Mouse (Mus musculus) midbrain, embryonic 14.5 days (tissue): ENCODE data around the gene 1700008O03Rik. TPM values are rescaled to one million over a fixed set of nuclear protein-coding genes. Genes with fewer than 3 reads are reported as not detected.

Source experiments
- ATAC-seq: fragments of 200-750 bp; cut with Nextera tagmentation; 2 replicates; pipeline ENCODE4 v1.8.0; 2017; ENCODE audit warnings: moderate number of reproducible peaks, moderate library complexity; ENCODE audit not compliant: low FRiP score, low TSS enrichment
- DNase-seq: peaks from one replicate; pipeline ENCODE4 v3.0.0-alpha.2; 2015
- H3K27ac ChIP-seq: fragments of 300-500 bp; sonication (generic); replicated peaks from 2 replicates; pipeline ENCODE4 v1.5.1; 2014; ENCODE audit warnings: mild to moderate bottlenecking, low read depth, low read length, moderate library complexity
- H3K27me3 ChIP-seq: fragments of 300-500 bp; sonication (generic); 2 replicates; pipeline ENCODE4 v1.6.1; 2014; ENCODE audit warnings: low read length, control low read depth, mixed read lengths; ENCODE audit not compliant: control insufficient read depth, insufficient read depth
- H3K36me3 ChIP-seq: fragments of 300-500 bp; sonication (generic); 2 replicates; pipeline ENCODE4 v1.6.1; 2014; ENCODE audit warnings: low read length, control low read depth; ENCODE audit not compliant: control insufficient read depth, insufficient read depth
- H3K4me1 ChIP-seq: fragments of 300-500 bp; sonication (generic); 2 replicates; pipeline ENCODE4 v1.6.1; 2014; ENCODE audit warnings: mild to moderate bottlenecking, antibody characterized with exemption, low read length, control low read depth; ENCODE audit not compliant: control insufficient read depth, insufficient read depth
- H3K4me2 ChIP-seq: fragments of 300-500 bp; sonication (generic); 2 replicates; pipeline ENCODE4 v1.6.1; 2014; ENCODE audit warnings: mild to moderate bottlenecking, low read length, moderate library complexity
- H3K4me3 ChIP-seq: fragments of 300-500 bp; sonication (generic); replicated peaks from 2 replicates; pipeline ENCODE4 v1.5.1; 2014; ENCODE audit warnings: low read depth, low read length
- H3K9ac ChIP-seq: fragments of 300-500 bp; sonication (generic); replicated peaks from 2 replicates; pipeline ENCODE4 v1.6.1; 2014; ENCODE audit warnings: mild to moderate bottlenecking, low read length, moderate library complexity
- H3K9me3 ChIP-seq: fragments of 300-500 bp; sonication (generic); 2 replicates; pipeline ENCODE4 v1.6.1; 2016; ENCODE audit warnings: low read length, control low read depth, mixed read lengths; ENCODE audit not compliant: control insufficient read depth
- WGBS: fragments of 180-500 bp; shearing (Covaris S2); extraction: QIAGEN DNeasy Blood & Tissue Kit; methylation state at CpG from one replicate; pipeline ENCODE4 v1.1.7; 2014; 5-methylcytosine and 5-hydroxymethylcytosine counted together
- polyA plus RNA-seq: library from polyadenylated mRNA; unstranded; fragments of >200 nt; fragmentation: Nextera tagmentation; extraction: Ambion mirVana; gene quantifications from 2 replicates; pipeline ENCODE4 v1.2.1, GENCODE M21; 2014

The 1700008O03Rik gene
- polyA plus RNA-seq, 1 experiment from 2014 or later, result 1.9 TPM

GRCm38 (mm10) chr7:44335031-44335878 lies 50.4 kb downstream of the 1700008O03Rik start:
- peaks cover 15% of the 10 kb centered on the region for H3K36me3 ChIP-seq
- peak overlapping the region; percentile 93 for H3K27ac ChIP-seq
- 4% methylated on average over 36 of the region's 40 CpGs for WGBS
- peak overlapping the region; percentile 93 for H3K4me2 ChIP-seq
- peak overlapping the region; percentile 68 for H3K4me3 ChIP-seq
- DNase-seq (peak; percentile 88), ATAC-seq (peak; percentile 78)
- H3K27me3 ChIP-seq, result peaks cover 3% of the 10 kb centered on the region; the same call in 1 of the 2 replicates
- H3K4me1 ChIP-seq, result peaks cover 14% of the 10 kb centered on the region
- no peaks in the 10 kb centered on the region for H3K9me3 ChIP-seq
- H3K9ac ChIP-seq, result peak overlapping the region; percentile 93

GRCm38 (mm10) chr7:44334139-44334538 lies 51.5 kb downstream of the 1700008O03Rik start:
- no peak overlapping the region for H3K27ac ChIP-seq
- no peak overlapping the region for H3K9ac ChIP-seq
- H3K9me3 ChIP-seq, result no peaks in the 10 kb centered on the region
- 76% methylated on average over 14 of the region's 14 CpGs for WGBS
- H3K4me1 ChIP-seq, result peaks cover 14% of the 10 kb centered on the region
- ATAC-seq, result no peak
- no peak overlapping the region for H3K4me3 ChIP-seq
- H3K4me2 ChIP-seq, result no peak overlapping the region
- H3K27me3 ChIP-seq, result peaks cover 3% of the 10 kb centered on the region; the same call in 1 of the 2 replicates
- DNase-seq, result no peak
- peaks cover 24% of the 10 kb centered on the region for H3K36me3 ChIP-seq

- Histone ChIP-seq H3K9ac (no peak overlapping the region), H3K27me3 (peaks cover 3% of the 10 kb centered on the region; the same call in 1 of the 2 replicates), H3K9me3 (no peaks in the 10 kb centered on the region), H3K4me3 (no peak overlapping the region), H3K4me1 (peaks cover 4% of the 10 kb centered on the region), H3K36me3 (peaks cover 32% of the 10 kb centered on the region), H3K27ac (no peak overlapping the region), H3K4me2 (no peak overlapping the region)
- ATAC-seq, result no peak
- DNase-seq, result no peak
- WGBS, result 74% methylated on average over 3 of the region's 3 CpGs
Measured at GRCm38 (mm10) chr7:44332336-44332735, 53.3 kb downstream of the 1700008O03Rik start.

GRCm38 (mm10) chr7:44326614-44327013 lies 59.0 kb downstream of the 1700008O03Rik start:
- Histone ChIP-seq H3K9me3 (no peaks in the 10 kb centered on the region), H3K27me3 (no peaks in the 10 kb centered on the region), H3K4me2 (no peak overlapping the region), H3K36me3 (peaks cover 70% of the 10 kb centered on the region), H3K4me1 (no peaks in the 10 kb centered on the region), H3K27ac (no peak overlapping the region), H3K4me3 (no peak overlapping the region), H3K9ac (no peak overlapping the region)
- 73% methylated on average over 6 of the region's 6 CpGs for WGBS
- ATAC-seq (no peak), DNase-seq (no peak)

GRCm38 (mm10) chr7:44322290-44322689 lies 63.3 kb downstream of the 1700008O03Rik start:
- H3K4me2 ChIP-seq, result no peak overlapping the region
- no peaks in the 10 kb centered on the region for H3K27me3 ChIP-seq
- WGBS, result 87% methylated on average over 1 of the region's 1 CpGs
- no peaks in the 10 kb centered on the region for H3K4me1 ChIP-seq
- no peak overlapping the region for H3K27ac ChIP-seq
- no peaks in the 10 kb centered on the region for H3K9me3 ChIP-seq
- H3K36me3 ChIP-seq, result peaks cover 87% of the 10 kb centered on the region
- no peak for DNase-seq
- no peak for ATAC-seq
- no peak overlapping the region for H3K4me3 ChIP-seq
- no peak overlapping the region for H3K9ac ChIP-seq

- no peak overlapping the region for H3K4me2 ChIP-seq
- no peaks in the 10 kb centered on the region for H3K27me3 ChIP-seq
- DNase-seq, result peak; percentile 31
- no peak overlapping the region for H3K4me3 ChIP-seq
- no peak overlapping the region for H3K27ac ChIP-seq
- H3K36me3 ChIP-seq, result peaks cover 83% of the 10 kb centered on the region
- H3K4me1 ChIP-seq, result no peaks in the 10 kb centered on the region
- H3K9ac ChIP-seq, result no peak overlapping the region
- WGBS, result 60% methylated on average over 8 of the region's 8 CpGs
- no peak for ATAC-seq
- H3K9me3 ChIP-seq, result no peaks in the 10 kb centered on the region
Measured at GRCm38 (mm10) chr7:44320886-44321285, 64.7 kb downstream of the 1700008O03Rik start.

GRCm38 (mm10) chr7:44317913-44318312 lies 67.7 kb downstream of the 1700008O03Rik start:
- Histone ChIP-seq H3K4me3 (no peak overlapping the region), H3K4me2 (no peak overlapping the region), H3K36me3 (peaks cover 87% of the 10 kb centered on the region), H3K9me3 (no peaks in the 10 kb centered on the region), H3K4me1 (no peaks in the 10 kb centered on the region), H3K27me3 (no peaks in the 10 kb centered on the region), H3K27ac (no peak overlapping the region), H3K9ac (no peak overlapping the region)
- ATAC-seq (no peak; the same call in 1 of the 2 replicates), DNase-seq (peak; percentile 73)
- WGBS, result 31% methylated on average over 4 of the region's 4 CpGs

GRCm38 (mm10) chr7:44312484-44312883 lies 73.1 kb downstream of the 1700008O03Rik start:
- no peak overlapping the region; the same call in 1 of the 2 replicates for H3K4me2 ChIP-seq
- no peaks in the 10 kb centered on the region for H3K27me3 ChIP-seq
- no peaks in the 10 kb centered on the region for H3K9me3 ChIP-seq
- peaks cover 41% of the 10 kb centered on the region for H3K36me3 ChIP-seq
- DNase-seq, result no peak
- no peak overlapping the region for H3K4me3 ChIP-seq
- ATAC-seq, result no peak
- H3K9ac ChIP-seq, result no peak overlapping the region
- WGBS, result 68% methylated on average over 16 of the region's 16 CpGs
- peaks cover 13% of the 10 kb centered on the region for H3K4me1 ChIP-seq
- H3K27ac ChIP-seq, result no peak overlapping the region
